Mouse (Mus musculus) MEL (cell line): ENCODE data around the gene Ccdc33.

Experiments
- BHLHE40 ChIP-seq: IDR thresholded peaks from 2 replicates; pipeline ENCODE4 v1.6.1; 2012; ENCODE audit warnings: low read depth, mild to moderate bottlenecking, inconsistent platforms, low read length, improper control_type of control experiment, borderline replicate concordance
- CHD2 ChIP-seq: IDR thresholded peaks from 2 replicates; pipeline ENCODE4 v1.6.1; 2011; ENCODE audit warnings: low read length, improper control_type of control experiment
- CTCF ChIP-seq, 3 experiments: IDR thresholded peaks in 2 of 3; conservative IDR thresholded peaks in 1 of 3; 2 replicates each; pipeline ENCODE4 v1.5.1; 2011 to 2012; ENCODE audit warnings: low read length in 3 of 3, low read depth in 2 of 3, mild to moderate bottlenecking in 2 of 3, improper control_type of control experiment in 1 of 3, inconsistent platforms in 1 of 3, mixed read lengths in 1 of 3, moderate library complexity in 1 of 3; ENCODE audit not compliant: control insufficient read depth in 1 of 3, insufficient read depth in 1 of 3, poor library complexity in 1 of 3, severe bottlenecking in 1 of 3
- EP300 ChIP-seq, 2 experiments: IDR thresholded peaks; 2 replicates each; pipeline ENCODE4 v1.6.1; 2011; ENCODE audit warnings: improper control_type of control experiment in 2 of 2, low read length in 2 of 2, low read depth in 1 of 2, mild to moderate bottlenecking in 1 of 2
- GATA1 ChIP-seq: IDR thresholded peaks from 2 replicates; pipeline ENCODE4 v1.6.1; 2011; ENCODE audit warnings: low read depth, low read length, improper control_type of control experiment
- HCFC1 ChIP-seq: IDR thresholded peaks from 2 replicates; pipeline ENCODE4 v1.6.1; 2012; ENCODE audit warnings: low read depth, mild to moderate bottlenecking, inconsistent platforms, low read length, improper control_type of control experiment, moderate library complexity
- JUND ChIP-seq: IDR thresholded peaks from 2 replicates; pipeline ENCODE4 v1.6.1; 2011; ENCODE audit warnings: low read depth, mild to moderate bottlenecking, improper control_type of control experiment, low read length
- MAZ ChIP-seq: IDR thresholded peaks from 2 replicates; pipeline ENCODE4 v1.6.1; 2012; ENCODE audit warnings: low read depth, mild to moderate bottlenecking, inconsistent platforms, low read length, improper control_type of control experiment
- POLR2A ChIP-seq, 2 experiments: IDR thresholded peaks; 2 replicates each; pipeline ENCODE4 v1.6.1; 2011 to 2012; ENCODE audit warnings: low read length in 2 of 2, mild to moderate bottlenecking in 2 of 2, control low read depth in 1 of 2, improper control_type of control experiment in 1 of 2, low read depth in 1 of 2, moderate library complexity in 1 of 2; ENCODE audit not compliant: control insufficient read depth in 1 of 2, insufficient read depth in 1 of 2, poor library complexity in 1 of 2
- SIN3A ChIP-seq: IDR thresholded peaks from 2 replicates; pipeline ENCODE4 v1.6.1; 2012; ENCODE audit warnings: low read length, improper control_type of control experiment, inconsistent platforms
- TCF12 ChIP-seq: IDR thresholded peaks from 2 replicates; pipeline ENCODE4 v1.6.1; 2014; ENCODE audit warnings: low read depth, mild to moderate bottlenecking, inconsistent platforms, low read length, improper control_type of control experiment, moderate library complexity
- USF1 ChIP-seq: IDR thresholded peaks from 2 replicates; pipeline ENCODE4 v1.6.1; 2014; ENCODE audit warnings: low read depth, mild to moderate bottlenecking, inconsistent platforms, low read length, improper control_type of control experiment, moderate library complexity
- ZKSCAN1 ChIP-seq: IDR thresholded peaks from 2 replicates; pipeline ENCODE4 v1.6.1; 2012; ENCODE audit warnings: low read depth, mild to moderate bottlenecking, inconsistent platforms, low read length, improper control_type of control experiment, moderate library complexity
- ZNF384 ChIP-seq: IDR thresholded peaks from 2 replicates; pipeline ENCODE4 v1.6.1; 2012; ENCODE audit warnings: low read depth, mild to moderate bottlenecking, inconsistent platforms, low read length, improper control_type of control experiment

GRCm38 (mm10) chr9:58012935-58013334, 105.7 kb downstream of the Ccdc33 start:
- TF ChIP-seq ZKSCAN1 (no peak), EP300 (IDR thresholded peaks at IDR 0.05; ENCODE audit: low read depth in 1 of 2, low read length in 2 of 2) (no peak), BHLHE40 (no peak), ZNF384 (no peak), CTCF (IDR thresholded peaks at IDR 0.05 in 2 of 3, conservative IDR thresholded peaks at IDR 0.05 in 1 of 3; ENCODE audit: control insufficient read depth in 1 of 3, insufficient read depth in 1 of 3, low read depth in 2 of 3, low read length in 3 of 3, poor library complexity in 1 of 3, severe bottlenecking in 1 of 3) (no peak), GATA1 (no peak), JUND (no peak), MAZ (no peak), CHD2 (no peak), POLR2A (IDR thresholded peaks at IDR 0.05; ENCODE audit: control insufficient read depth in 1 of 2, insufficient read depth in 1 of 2, low read depth in 1 of 2, low read length in 2 of 2, poor library complexity in 1 of 2) (no peak), HCFC1 (no peak), USF1 (no peak), SIN3A (no peak), TCF12 (no peak)
